Comparison of ENCODE assay signal across 26 mouse cellular contexts in the genomic region with DNA sequence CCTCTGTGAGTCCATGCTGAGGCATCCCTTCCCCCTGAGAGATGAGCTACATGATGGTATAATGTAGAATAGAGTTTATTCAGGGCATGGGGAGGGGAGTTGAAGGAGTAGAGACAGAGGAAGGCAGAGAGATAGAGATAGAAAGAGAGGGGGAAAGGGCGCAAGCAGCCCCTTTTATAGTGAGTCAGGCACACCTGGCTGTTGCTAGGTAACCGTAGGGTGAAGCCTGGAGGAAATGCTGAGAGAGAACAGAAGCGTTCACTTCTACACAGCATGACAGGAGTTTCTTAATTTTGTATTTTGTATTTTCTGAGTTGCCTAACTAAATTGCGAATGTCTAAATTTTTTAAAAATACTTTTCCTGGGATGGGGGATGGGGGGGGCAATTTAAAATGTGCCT.
A peak's percentile ranks its signal among the peaks of the same experiment; 100 is the strongest.
DNase-seq lines count a peak whose midpoint lies in the region; ATAC-seq and TF ChIP-seq lines count a peak whose summit lies in the region.
"Had no signal": no experiment of that assay in that cellular context is flagged by ENCODE, and none has a peak within 500 bp of the region (broad histone marks: within the 10 kb centered on the region; RNA-seq: fewer than 3 reads in every experiment).

No protein-coding gene starts in this region.

- no peaks in the 10 kb centered on the region for H3K36me3 ChIP-seq in forebrain, postnatal 0 days (ENCODE audit: insufficient read depth)
- no peaks in the 10 kb centered on the region for H3K36me3 ChIP-seq in forebrain, embryonic 10.5 days (replicated peaks)
- no peaks in the 10 kb centered on the region for H3K36me3 ChIP-seq in midbrain, embryonic 15.5 days (replicated peaks)
- no peaks in the 10 kb centered on the region for H3K36me3 ChIP-seq in midbrain, embryonic 13.5 days
- H3K36me3 ChIP-seq: embryonic facial prominence, embryonic 12.5 days; embryonic facial prominence, embryonic 15.5 days; forebrain, embryonic 15.5 days; heart, embryonic 12.5 days; heart, embryonic 15.5 days had no signal

- DNase-seq in forebrain, postnatal 0 days, result no peak
- no peak for DNase-seq in forebrain, embryonic 10.5 days (ENCODE audit: extremely low spot score, low spot score)
- peak; percentile 5 for DNase-seq in brain, adult 2 months (ENCODE audit: low read depth, low spot score)
- no peak for DNase-seq in lung, adult 2 months
- DNase-seq: adrenal gland, adult 8-10 months; adrenal gland, postnatal 25 days; cerebellum, adult 11 months; cerebellum, adult 2 months; cerebellum, adult 9-11 months; cerebellum, postnatal 25 days; gastrocnemius, adult 2 months; gastrocnemius, postnatal 14 days; heart, adult 11 months; heart, postnatal 10 days; heart, postnatal 36 days had no signal

- H3K9ac ChIP-seq in forebrain, postnatal 0 days, result no peak overlapping the region
- no peak overlapping the region for H3K9ac ChIP-seq in midbrain, embryonic 15.5 days
- H3K9ac ChIP-seq in midbrain, embryonic 13.5 days (replicated peaks), result no peak overlapping the region
- H3K9ac ChIP-seq: embryonic facial prominence, embryonic 12.5 days; embryonic facial prominence, embryonic 15.5 days; forebrain, embryonic 15.5 days; heart, embryonic 12.5 days; heart, embryonic 15.5 days; hindbrain, embryonic 14.5 days had no signal

- no peak overlapping the region for H3K4me3 ChIP-seq in forebrain, postnatal 0 days (ENCODE audit: low read depth, low read length)
- H3K4me3 ChIP-seq in forebrain, embryonic 10.5 days, result no peak overlapping the region
- H3K4me3 ChIP-seq in midbrain, embryonic 15.5 days, result no peak overlapping the region
- H3K4me3 ChIP-seq in midbrain, embryonic 13.5 days (replicated peaks), result no peak overlapping the region
- H3K4me3 ChIP-seq in lung, adult 2 months (replicated peaks; ENCODE audit: extremely low read depth, low read depth, low read length), result no peak overlapping the region
- H3K4me3 ChIP-seq: embryonic facial prominence, embryonic 12.5 days; embryonic facial prominence, embryonic 15.5 days; forebrain, embryonic 15.5 days; gastrocnemius, adult 2 months; heart, embryonic 12.5 days; heart, embryonic 15.5 days had no signal

- TF ChIP-seq POLR2A in lung, adult 2 months (IDR thresholded peaks at IDR 0.05; ENCODE audit: borderline replicate concordance, extremely low read depth, low read depth, low read length), result no peak

- no peaks in the 10 kb centered on the region for H3K9me3 ChIP-seq in forebrain, postnatal 0 days (ENCODE audit: low read length)
- no peaks in the 10 kb centered on the region for H3K9me3 ChIP-seq in forebrain, embryonic 10.5 days
- no peaks in the 10 kb centered on the region for H3K9me3 ChIP-seq in midbrain, embryonic 15.5 days
- no peaks in the 10 kb centered on the region for H3K9me3 ChIP-seq in midbrain, embryonic 13.5 days
- H3K9me3 ChIP-seq: embryonic facial prominence, embryonic 12.5 days; embryonic facial prominence, embryonic 15.5 days; forebrain, embryonic 15.5 days; heart, embryonic 12.5 days; heart, embryonic 15.5 days had no signal

- no peak overlapping the region for H3K27ac ChIP-seq in forebrain, postnatal 0 days (ENCODE audit: low read depth, low read length)
- H3K27ac ChIP-seq in forebrain, embryonic 10.5 days, result no peak overlapping the region
- H3K27ac ChIP-seq in midbrain, embryonic 15.5 days, result no peak overlapping the region
- H3K27ac ChIP-seq in midbrain, embryonic 13.5 days, result no peak overlapping the region
- H3K27ac ChIP-seq: embryonic facial prominence, embryonic 12.5 days; embryonic facial prominence, embryonic 15.5 days; forebrain, embryonic 15.5 days; gastrocnemius, adult 2 months; heart, embryonic 15.5 days; hindbrain, embryonic 14.5 days had no signal

- no peaks in the 10 kb centered on the region for H3K4me1 ChIP-seq in forebrain, postnatal 0 days (ENCODE audit: insufficient read depth)
- peaks cover 30% of the 10 kb centered on the region for H3K4me1 ChIP-seq in forebrain, embryonic 10.5 days
- H3K4me1 ChIP-seq in midbrain, embryonic 15.5 days, result peaks cover 14% of the 10 kb centered on the region
- peaks cover 4% of the 10 kb centered on the region for H3K4me1 ChIP-seq in midbrain, embryonic 13.5 days (replicated peaks)
- H3K4me1 ChIP-seq in lung, adult 2 months (ENCODE audit: control insufficient read depth, insufficient read depth, low read length), result no peaks in the 10 kb centered on the region
- H3K4me1 ChIP-seq: heart, embryonic 12.5 days; heart, embryonic 15.5 days had no signal

- no peak for TF ChIP-seq CTCF in forebrain, postnatal 0 days (IDR thresholded peaks at IDR 0.05; ENCODE audit: low read depth)
- no peak for TF ChIP-seq CTCF in lung, adult 2 months (IDR thresholded peaks at IDR 0.05; ENCODE audit: insufficient read depth, low read length)

- no peak overlapping the region for H3K4me2 ChIP-seq in forebrain, postnatal 0 days (ENCODE audit: low read depth)
- H3K4me2 ChIP-seq in midbrain, embryonic 15.5 days, result no peak overlapping the region
- H3K4me2 ChIP-seq in midbrain, embryonic 13.5 days (replicated peaks), result no peak overlapping the region
- H3K4me2 ChIP-seq: embryonic facial prominence, embryonic 12.5 days; embryonic facial prominence, embryonic 15.5 days; forebrain, embryonic 15.5 days; heart, embryonic 12.5 days; heart, embryonic 15.5 days; hindbrain, embryonic 14.5 days had no signal

- H3K27me3 ChIP-seq in forebrain, postnatal 0 days (ENCODE audit: insufficient read depth, low read length), result no peaks in the 10 kb centered on the region
- H3K27me3 ChIP-seq in forebrain, embryonic 10.5 days (ENCODE audit: poor library complexity, severe bottlenecking), result no peaks in the 10 kb centered on the region; the same call in 1 of the 2 replicates
- H3K27me3 ChIP-seq in midbrain, embryonic 15.5 days (replicated peaks), result no peaks in the 10 kb centered on the region
- no peaks in the 10 kb centered on the region for H3K27me3 ChIP-seq in midbrain, embryonic 13.5 days
- H3K27me3 ChIP-seq: embryonic facial prominence, embryonic 12.5 days; forebrain, embryonic 15.5 days; heart, embryonic 12.5 days; heart, embryonic 15.5 days had no signal

- ATAC-seq in forebrain, postnatal 0 days, result peak; percentile 65; the same call in 1 of the 2 replicates
- ATAC-seq in midbrain, embryonic 15.5 days (replicated peaks), result peak; percentile 63; the same call in 1 of the 2 replicates
- no peak for ATAC-seq in midbrain, embryonic 13.5 days
- ATAC-seq: activated CD4-positive, CD25-positive, alpha-beta regulatory T cell, adult 4 months; CD4-positive, CD25-positive, alpha-beta regulatory T cell, adult 4 months; forebrain, embryonic 15.5 days; intestine, postnatal 0 days had no signal

- 68% methylated on average over 4 of the region's 4 CpGs for WGBS in forebrain, postnatal 0 days
- 81% methylated on average over 4 of the region's 4 CpGs for WGBS in forebrain, embryonic 10.5 days
- WGBS in midbrain, embryonic 15.5 days, result 52% methylated on average over 4 of the region's 4 CpGs
- 67% methylated on average over 4 of the region's 4 CpGs for WGBS in midbrain, embryonic 13.5 days
- 73% methylated on average over 4 of the region's 4 CpGs for WGBS in lung, adult 2 months
